Mouse (Mus musculus): ENCODE results near the gene Luc7l2. TPM values are rescaled to one million over a fixed set of nuclear protein-coding genes. Genes with fewer than 3 reads are reported as not detected.

Luc7l2 gene
- 51.5 and 88.0 TPM in 2 replicates for total RNA-seq (2014; rRNA removed)
- 26.2 and 40.3 TPM in 2 replicates for polyA plus RNA-seq (2015; fragmentation: Nextera tagmentation; extraction: Ambion mirVana)

- peak within 1 kb of the TSS; percentile 98 for H3K27ac ChIP-seq (ENCODE audit: low read depth, low read length)
- H3K27me3 ChIP-seq (ENCODE audit: insufficient read depth, low read length): no peaks in the 10 kb centered on the region
- H3K4me3 ChIP-seq (ENCODE audit: low read depth, low read length): peak within 1 kb of the TSS; percentile 68
- WGBS: under 1% methylated on average over 83 of the region's 98 CpGs
- DNase-seq (ENCODE audit: low spot score) (peak; percentile 99), ATAC-seq (ENCODE audit: low FRiP score) (peak; percentile 95)
- peak within 1 kb of the TSS; percentile 93 for H3K9ac ChIP-seq (replicated peaks; ENCODE audit: low read length, poor library complexity, severe bottlenecking)
- H3K9me3 ChIP-seq (ENCODE audit: low read length): no peaks in the 10 kb centered on the region
- TF ChIP-seq CTCF (IDR thresholded peaks at IDR 0.05): no peak
- H3K36me3 ChIP-seq (ENCODE audit: insufficient read depth, low read length): no peaks in the 10 kb centered on the region
- H3K4me1 ChIP-seq (ENCODE audit: insufficient read depth, low read length): no peaks in the 10 kb centered on the region; the same call in 1 of the 2 replicates
- peak within 1 kb of the TSS; percentile 63 for H3K4me2 ChIP-seq (ENCODE audit: low read depth, low read length, poor library complexity, severe bottlenecking)
Observed at GRCm38 (mm10) chr6:38551062-38551988, at the start of gene Luc7l2. Gene Luc7l2, plus strand, starts transcription at chr6:38551334.

DNA sequence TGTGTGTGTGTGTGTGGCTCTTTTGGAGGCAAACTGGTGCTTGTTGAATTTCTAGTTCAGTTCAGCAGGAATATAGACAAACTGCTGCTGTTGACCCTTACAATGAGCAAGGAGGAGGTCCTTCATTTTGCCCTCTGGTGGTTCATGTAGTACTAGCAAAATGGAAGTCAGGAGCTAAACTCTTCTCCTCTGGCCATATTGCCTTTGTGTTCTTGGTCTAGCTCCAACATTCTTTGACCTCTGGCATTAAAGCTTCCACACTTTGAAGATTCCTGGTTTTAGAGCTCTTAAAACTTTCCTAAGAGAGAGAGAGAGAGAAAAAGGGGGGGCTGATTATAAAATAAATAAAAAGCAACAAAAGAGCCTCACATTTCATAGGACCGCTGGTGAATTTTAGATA is 39.0 kb upstream of the Luc7l2 start:
- DNase-seq (ENCODE audit: low spot score) (no peak), ATAC-seq (ENCODE audit: low FRiP score) (no peak)
- TF ChIP-seq CTCF (IDR thresholded peaks at IDR 0.05): peak; percentile 20; the same call in 1 of the 2 replicates
- no peaks in the 10 kb centered on the region for H3K27me3 ChIP-seq (ENCODE audit: insufficient read depth, low read length)
- no peaks in the 10 kb centered on the region for H3K9me3 ChIP-seq (ENCODE audit: low read length)
- H3K36me3 ChIP-seq (ENCODE audit: insufficient read depth, low read length): peaks cover 4% of the 10 kb centered on the region; the same call in 1 of the 2 replicates
- H3K27ac ChIP-seq (ENCODE audit: low read depth, low read length): no peak overlapping the region
- H3K9ac ChIP-seq (replicated peaks; ENCODE audit: low read length, poor library complexity, severe bottlenecking): no peak overlapping the region
- H3K4me3 ChIP-seq (ENCODE audit: low read depth, low read length): no peak overlapping the region
- WGBS: 97% methylated on average over 1 of the region's 1 CpGs
- H3K4me1 ChIP-seq (ENCODE audit: insufficient read depth, low read length): no peaks in the 10 kb centered on the region
- no peak overlapping the region for H3K4me2 ChIP-seq (ENCODE audit: low read depth, low read length, poor library complexity, severe bottlenecking)

- no peaks in the 10 kb centered on the region for H3K4me1 ChIP-seq (ENCODE audit: insufficient read depth, low read length)
- no peak for DNase-seq (ENCODE audit: low spot score)
- H3K4me3 ChIP-seq (ENCODE audit: low read depth, low read length): no peak overlapping the region
- TF ChIP-seq CTCF (IDR thresholded peaks at IDR 0.05): no peak
- H3K27me3 ChIP-seq (ENCODE audit: insufficient read depth, low read length): no peaks in the 10 kb centered on the region
- no peaks in the 10 kb centered on the region; the same call in 1 of the 2 replicates for H3K36me3 ChIP-seq (ENCODE audit: insufficient read depth, low read length)
- no peaks in the 10 kb centered on the region for H3K9me3 ChIP-seq (ENCODE audit: low read length)
- no peak for ATAC-seq (ENCODE audit: low FRiP score)
- H3K4me2 ChIP-seq (ENCODE audit: low read depth, low read length, poor library complexity, severe bottlenecking): no peak overlapping the region
- no peak overlapping the region for H3K9ac ChIP-seq (replicated peaks; ENCODE audit: low read length, poor library complexity, severe bottlenecking)
- no peak overlapping the region for H3K27ac ChIP-seq (ENCODE audit: low read depth, low read length)
Observed at GRCm38 (mm10) chr6:38512830-38513229, 38.3 kb upstream of the Luc7l2 start.

GRCm38 (mm10) chr6:38515201-38515600 is 35.9 kb upstream of the Luc7l2 start:
- Histone ChIP-seq H3K4me1 (ENCODE audit: insufficient read depth, low read length) (no peaks in the 10 kb centered on the region), H3K4me3 (ENCODE audit: low read depth, low read length) (no peak overlapping the region), H3K27me3 (ENCODE audit: insufficient read depth, low read length) (no peaks in the 10 kb centered on the region), H3K36me3 (ENCODE audit: insufficient read depth, low read length) (no peaks in the 10 kb centered on the region; the same call in 1 of the 2 replicates), H3K27ac (ENCODE audit: low read depth, low read length) (no peak overlapping the region), H3K9me3 (ENCODE audit: low read length) (no peaks in the 10 kb centered on the region), H3K4me2 (ENCODE audit: low read depth, low read length, poor library complexity, severe bottlenecking) (no peak overlapping the region), H3K9ac (replicated peaks; ENCODE audit: low read length, poor library complexity, severe bottlenecking) (no peak overlapping the region)
- no peak for ATAC-seq (ENCODE audit: low FRiP score)
- no peak for TF ChIP-seq CTCF (IDR thresholded peaks at IDR 0.05)
- 86% methylated on average over 4 of the region's 4 CpGs for WGBS
- no peak for DNase-seq (ENCODE audit: low spot score)

DNA sequence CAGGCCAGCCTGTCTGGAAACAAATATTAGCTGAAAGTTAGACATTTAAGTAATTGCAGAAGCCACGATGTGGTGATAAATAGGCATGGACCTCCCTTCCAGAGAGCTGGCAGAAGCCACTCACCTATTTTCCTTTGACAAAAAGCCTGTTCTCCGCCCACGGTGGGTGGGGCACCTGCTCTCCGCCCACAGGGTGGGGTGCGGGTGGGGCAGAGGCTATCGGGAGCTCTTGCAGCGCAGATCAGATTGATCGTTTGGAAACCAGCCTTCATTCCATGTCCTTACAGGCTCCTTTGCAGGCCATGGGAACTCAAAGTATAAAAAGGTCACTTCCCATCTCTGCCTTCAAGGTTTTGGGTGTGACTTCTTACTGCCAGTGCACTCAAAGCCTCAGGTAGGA is 27.3 kb upstream of the Luc7l2 start:
- Histone ChIP-seq H3K4me2 (ENCODE audit: low read depth, low read length, poor library complexity, severe bottlenecking) (no peak overlapping the region), H3K9me3 (ENCODE audit: low read length) (no peaks in the 10 kb centered on the region), H3K4me1 (ENCODE audit: insufficient read depth, low read length) (no peaks in the 10 kb centered on the region), H3K9ac (replicated peaks; ENCODE audit: low read length, poor library complexity, severe bottlenecking) (no peak overlapping the region), H3K27me3 (ENCODE audit: insufficient read depth, low read length) (no peaks in the 10 kb centered on the region), H3K36me3 (ENCODE audit: insufficient read depth, low read length) (0 out of 2 replicates have a peak, but pooled peaks cover 5% of the 10 kb centered on the region), H3K27ac (ENCODE audit: low read depth, low read length) (no peak overlapping the region), H3K4me3 (ENCODE audit: low read depth, low read length) (no peak overlapping the region)
- DNase-seq (ENCODE audit: low spot score) (no peak), ATAC-seq (ENCODE audit: low FRiP score) (no peak)
- 26% methylated on average over 8 of the region's 8 CpGs for WGBS
- TF ChIP-seq CTCF (IDR thresholded peaks at IDR 0.05): no peak

DNA sequence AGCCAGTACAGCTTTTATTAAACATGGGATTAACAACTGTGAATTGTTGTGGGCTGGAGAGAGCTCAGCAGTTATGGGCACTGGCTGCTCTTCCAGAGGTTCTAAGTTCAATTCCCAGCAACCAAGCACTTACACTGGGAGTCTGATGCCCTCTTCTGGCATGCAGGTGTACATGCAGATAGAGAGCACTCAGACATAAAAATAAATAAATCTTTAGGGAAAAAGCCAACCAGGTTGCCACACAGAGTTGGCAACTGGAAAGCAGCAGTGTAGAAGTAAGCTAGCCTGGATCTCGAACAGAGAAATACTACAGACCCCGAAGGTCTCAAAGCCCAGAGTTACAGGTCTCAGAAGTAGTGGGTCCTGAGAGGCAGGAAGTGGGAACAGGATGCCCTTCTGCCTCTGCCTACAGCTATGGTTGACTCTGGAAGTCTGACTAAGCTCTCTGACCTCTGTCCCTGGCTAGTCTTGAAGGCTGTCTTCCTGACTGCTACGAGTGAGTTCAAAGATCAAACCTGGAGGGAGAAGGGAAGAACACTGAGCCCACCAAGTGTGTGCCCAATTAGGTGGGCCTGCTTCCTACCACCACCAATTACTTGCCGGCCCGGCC is 19.8 kb upstream of the Luc7l2 start:
- ATAC-seq (ENCODE audit: low FRiP score) (no peak), DNase-seq (ENCODE audit: low spot score) (peak; percentile 19)
- Histone ChIP-seq H3K4me1 (ENCODE audit: insufficient read depth, low read length) (no peaks in the 10 kb centered on the region), H3K27ac (ENCODE audit: low read depth, low read length) (no peak overlapping the region), H3K4me3 (ENCODE audit: low read depth, low read length) (no peak overlapping the region), H3K4me2 (ENCODE audit: low read depth, low read length, poor library complexity, severe bottlenecking) (no peak overlapping the region), H3K9ac (replicated peaks; ENCODE audit: low read length, poor library complexity, severe bottlenecking) (no peak overlapping the region), H3K36me3 (ENCODE audit: insufficient read depth, low read length) (no peaks in the 10 kb centered on the region), H3K9me3 (ENCODE audit: low read length) (no peaks in the 10 kb centered on the region), H3K27me3 (ENCODE audit: insufficient read depth, low read length) (no peaks in the 10 kb centered on the region)
- 69% methylated on average over 5 of the region's 5 CpGs for WGBS
- peak; percentile 68 for TF ChIP-seq CTCF (IDR thresholded peaks at IDR 0.05)
